Mouse (Mus musculus) hindbrain, embryonic 16.5 days (tissue): ENCODE results near the gene Fam160b1. TPM values are rescaled to one million over a fixed set of nuclear protein-coding genes. Genes with fewer than 3 reads are reported as not detected.

Source experiments
- ATAC-seq: fragments of 200-750 bp; cut with Nextera tagmentation; 2 replicates; pipeline ENCODE4 v1.8.0; 2017; ENCODE audit warnings: moderate TSS enrichment, moderate library complexity
- H3K27ac ChIP-seq: fragments of 300-500 bp; sonication (generic); 2 replicates; pipeline ENCODE4 v1.5.1; 2014; ENCODE audit warnings: low read depth, mild to moderate bottlenecking, control low read depth, low read length, moderate library complexity
- H3K27me3 ChIP-seq: fragments of 300-500 bp; sonication (generic); replicated peaks from 2 replicates; pipeline ENCODE4 v1.6.1; 2014; ENCODE audit warnings: low read length; ENCODE audit not compliant: control insufficient read depth, insufficient read depth
- H3K36me3 ChIP-seq: fragments of 300-500 bp; sonication (generic); 2 replicates; pipeline ENCODE4 v1.6.1; 2014; ENCODE audit warnings: mild to moderate bottlenecking, low read length, moderate library complexity, mixed read lengths; ENCODE audit not compliant: control insufficient read depth, insufficient read depth
- H3K4me1 ChIP-seq: fragments of 300-500 bp; sonication (generic); 2 replicates; pipeline ENCODE4 v1.6.1; 2014; ENCODE audit warnings: low read depth, low read length; ENCODE audit not compliant: control insufficient read depth, insufficient read depth
- H3K4me2 ChIP-seq: fragments of 300-500 bp; sonication (generic); 2 replicates; pipeline ENCODE4 v1.6.1; 2014; ENCODE audit warnings: mild to moderate bottlenecking, low read length, control low read depth, moderate library complexity
- H3K4me3 ChIP-seq: fragments of 300-500 bp; sonication (generic); 2 replicates; pipeline ENCODE4 v1.5.1; 2014; ENCODE audit warnings: mild to moderate bottlenecking, low read length, control low read depth, moderate library complexity
- H3K9ac ChIP-seq: fragments of 300-500 bp; sonication (generic); 2 replicates; pipeline ENCODE4 v1.6.1; 2014; ENCODE audit warnings: low read depth, mild to moderate bottlenecking, control low read depth, low read length, moderate library complexity
- H3K9me3 ChIP-seq: fragments of 300-500 bp; sonication (generic); 2 replicates; pipeline ENCODE4 v1.6.1; 2014; ENCODE audit warnings: mild to moderate bottlenecking, low read length, moderate library complexity; ENCODE audit not compliant: control insufficient read depth
- WGBS: fragments of 180-500 bp; shearing (Covaris S2); extraction: QIAGEN DNeasy Blood & Tissue Kit; methylation state at CpG from one replicate; pipeline ENCODE4 v1.1.7; 2014; 5-methylcytosine and 5-hydroxymethylcytosine counted together
- polyA plus RNA-seq: library from polyadenylated mRNA; unstranded; fragments of >200 nt; fragmentation: Nextera tagmentation; extraction: Ambion mirVana; gene quantifications from 2 replicates; pipeline ENCODE4 v1.2.1, GENCODE M21; 2015

The Fam160b1 gene
- polyA plus RNA-seq, 1 experiment from 2014 or later, result 11.2 TPM

GRCm38 (mm10) chr19:57437042-57437441, 76.6 kb downstream of the Fam160b1 start:
- Histone ChIP-seq H3K9ac (no peak overlapping the region), H3K27ac (no peak overlapping the region), H3K4me2 (no peak overlapping the region), H3K36me3 (no peaks in the 10 kb centered on the region), H3K9me3 (no peaks in the 10 kb centered on the region), H3K4me1 (peaks cover 4% of the 10 kb centered on the region; the same call in 1 of the 2 replicates), H3K27me3 (no peaks in the 10 kb centered on the region; the same call in none of the 2 replicates), H3K4me3 (no peak overlapping the region)
- ATAC-seq, result no peak
- WGBS, result 62% methylated on average over 7 of the region's 7 CpGs

Other genes with a start within 250 kb of the Fam160b1 start
- gene Ablim1, start 45.8 kb upstream of the Fam160b1 start, polyA plus RNA-seq, result 57.3 and 62.1 TPM in 2 replicates
- 13.7 and 14.5 TPM in 2 replicates for gene Trub1, start 92.2 kb downstream of the Fam160b1 start, polyA plus RNA-seq